Mouse (Mus musculus) lung, embryonic 14.5 days (tissue): ENCODE results near the gene Xylb. TPM values are rescaled to one million over a fixed set of nuclear protein-coding genes. Genes with fewer than 3 reads are reported as not detected.

Experiments used
- ATAC-seq: fragments of 200-750 bp; cut with Nextera tagmentation; 2 replicates; pipeline ENCODE4 v1.8.0; 2017; ENCODE audit warnings: mild to moderate bottlenecking, moderate TSS enrichment, moderate library complexity; ENCODE audit not compliant: insufficient read depth
- DNase-seq: peaks from one replicate; pipeline ENCODE4 v3.0.0-alpha.2; 2015
- H3K27ac ChIP-seq: fragments of 300-500 bp; sonication (generic); 2 replicates; pipeline ENCODE4 v1.5.1; 2014; ENCODE audit warnings: low read depth, mild to moderate bottlenecking, moderate library complexity
- H3K27me3 ChIP-seq: fragments of 300-500 bp; sonication (generic); 2 replicates; pipeline ENCODE4 v1.6.1; 2014; ENCODE audit warnings: low read length, control low read depth; ENCODE audit not compliant: insufficient read depth
- H3K36me3 ChIP-seq: fragments of 300-500 bp; sonication (generic); 2 replicates; pipeline ENCODE4 v1.6.1; 2014; ENCODE audit warnings: control low read depth; ENCODE audit not compliant: insufficient read depth
- H3K4me1 ChIP-seq: fragments of 300-500 bp; sonication (generic); 2 replicates; pipeline ENCODE4 v1.6.1; 2014; ENCODE audit warnings: antibody characterized with exemption, control low read depth; ENCODE audit not compliant: insufficient read depth
- H3K4me2 ChIP-seq: fragments of 300-500 bp; sonication (generic); 2 replicates; pipeline ENCODE4 v1.6.1; 2014; ENCODE audit warnings: mild to moderate bottlenecking
- H3K4me3 ChIP-seq: fragments of 300-500 bp; sonication (generic); 2 replicates; pipeline ENCODE4 v1.5.1; 2014; ENCODE audit warnings: low read depth, low read length
- H3K9ac ChIP-seq: fragments of 300-500 bp; sonication (generic); 2 replicates; pipeline ENCODE4 v1.6.1; 2014
- H3K9me3 ChIP-seq: fragments of 300-500 bp; sonication (generic); 2 replicates; pipeline ENCODE4 v1.6.1; 2016; ENCODE audit warnings: low read depth, low read length, control low read depth
- CTCF ChIP-seq: IDR thresholded peaks from 2 replicates; pipeline ENCODE4 v1.5.1; 2016; ENCODE audit warnings: antibody characterized with exemption, low read depth
- WGBS: fragments of 180-500 bp; shearing (Covaris S2); extraction: QIAGEN DNeasy Blood & Tissue Kit; methylation state at CpG from one replicate; pipeline ENCODE4 v1.1.7; 2014; 5-methylcytosine and 5-hydroxymethylcytosine counted together
- polyA plus RNA-seq: library from polyadenylated mRNA; unstranded; fragments of >200 nt; fragmentation: Nextera tagmentation; extraction: Ambion mirVana; gene quantifications from 2 replicates; pipeline ENCODE4 v1.2.1, GENCODE M21; 2014

The Xylb gene
- polyA plus RNA-seq, 1 experiment from 2014 or later, result 7.9 TPM

GRCm38 (mm10) chr9:119342728-119343127 is 14.5 kb upstream of the Xylb start:
- H3K4me2 ChIP-seq, result peak overlapping the region; percentile 91
- ATAC-seq, result no peak
- DNase-seq, result no peak
- H3K4me1 ChIP-seq, result peaks cover 7% of the 10 kb centered on the region
- H3K27ac ChIP-seq, result no peak overlapping the region
- H3K9ac ChIP-seq, result peak overlapping the region; percentile 70
- H3K9me3 ChIP-seq, result no peaks in the 10 kb centered on the region
- WGBS, result 82% methylated on average over 7 of the region's 7 CpGs
- H3K27me3 ChIP-seq, result no peaks in the 10 kb centered on the region
- TF ChIP-seq CTCF, result no peak
- no peak overlapping the region for H3K4me3 ChIP-seq
- peaks cover 38% of the 10 kb centered on the region for H3K36me3 ChIP-seq

- Histone ChIP-seq H3K27me3 (no peaks in the 10 kb centered on the region), H3K4me2 (no peak overlapping the region), H3K4me3 (no peak overlapping the region), H3K27ac (no peak overlapping the region), H3K9me3 (no peaks in the 10 kb centered on the region), H3K36me3 (peaks cover 62% of the 10 kb centered on the region), H3K4me1 (peaks cover 7% of the 10 kb centered on the region), H3K9ac (no peak overlapping the region)
- ATAC-seq (no peak), DNase-seq (peak; percentile 0)
- whole genome bisulfite sequencing, result 80% methylated on average over 8 of the region's 8 CpGs
- TF ChIP-seq CTCF, result no peak
Measured at GRCm38 (mm10) chr9:119346376-119346775, 10.8 kb upstream of the Xylb start.

GRCm38 (mm10) chr9:119350531-119350930 is 6.7 kb upstream of the Xylb start:
- TF ChIP-seq CTCF, result no peak
- no peak overlapping the region for H3K27ac ChIP-seq
- no peak for ATAC-seq
- DNase-seq, result no peak
- peaks cover 44% of the 10 kb centered on the region for H3K36me3 ChIP-seq
- no peaks in the 10 kb centered on the region for H3K9me3 ChIP-seq
- no peak overlapping the region for H3K9ac ChIP-seq
- no peak overlapping the region for H3K4me2 ChIP-seq
- no peak overlapping the region for H3K4me3 ChIP-seq
- H3K4me1 ChIP-seq, result no peaks in the 10 kb centered on the region
- 83% methylated on average over 3 of the region's 3 CpGs for WGBS
- H3K27me3 ChIP-seq, result no peaks in the 10 kb centered on the region

GRCm38 (mm10) chr9:119350947-119351705 is 6.1 kb upstream of the Xylb start:
- Histone ChIP-seq H3K4me2 (no peak overlapping the region), H3K4me1 (no peaks in the 10 kb centered on the region), H3K9me3 (no peaks in the 10 kb centered on the region), H3K27me3 (no peaks in the 10 kb centered on the region), H3K4me3 (no peak overlapping the region), H3K27ac (no peak overlapping the region), H3K36me3 (peaks cover 38% of the 10 kb centered on the region), H3K9ac (no peak overlapping the region)
- no peak for TF ChIP-seq CTCF
- ATAC-seq, result no peak
- WGBS, result 90% methylated on average over 10 of the region's 10 CpGs
- no peak for DNase-seq

DNA sequence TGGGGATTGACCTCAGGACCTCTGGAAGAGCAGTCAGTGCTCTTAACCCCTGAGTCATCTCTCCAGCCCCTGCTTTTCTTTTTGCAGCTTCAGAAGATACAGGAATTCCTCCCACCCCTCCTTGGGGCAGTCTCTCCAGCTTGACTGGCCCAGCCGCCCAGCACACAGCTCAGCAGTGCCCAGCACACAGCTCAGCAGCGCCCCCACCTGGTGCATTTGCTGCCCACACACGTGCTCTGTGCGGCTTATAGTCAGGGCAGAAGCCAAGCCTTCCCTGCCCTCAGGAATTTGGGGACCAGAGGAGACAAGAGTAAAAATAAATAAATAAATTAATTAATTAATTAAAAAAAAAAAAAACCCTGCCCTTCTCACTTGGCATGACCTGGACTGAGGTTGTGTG is 5.1 kb upstream of the Xylb start:
- TF ChIP-seq CTCF, result peak; percentile 86
- 22% methylated on average over 4 of the region's 4 CpGs for WGBS

GRCm38 (mm10) chr9:119353926-119354325 is 3.3 kb upstream of the Xylb start:
- Histone ChIP-seq H3K36me3 (peaks cover 18% of the 10 kb centered on the region), H3K4me3 (no peak overlapping the region), H3K4me2 (no peak overlapping the region), H3K4me1 (no peaks in the 10 kb centered on the region), H3K9ac (no peak overlapping the region), H3K27ac (no peak overlapping the region), H3K27me3 (no peaks in the 10 kb centered on the region), H3K9me3 (no peaks in the 10 kb centered on the region)
- ATAC-seq (no peak), DNase-seq (no peak)
- TF ChIP-seq CTCF, result no peak
- 53% methylated on average over 6 of the region's 6 CpGs for WGBS

More for the DNA sequence above, 5.1 kb upstream of the Xylb start:
- Histone ChIP-seq H3K4me1 (no peaks in the 10 kb centered on the region), H3K4me3 (no peak overlapping the region), H3K9ac (no peak overlapping the region), H3K27ac (no peak overlapping the region), H3K9me3 (no peaks in the 10 kb centered on the region), H3K4me2 (no peak overlapping the region), H3K36me3 (peaks cover 32% of the 10 kb centered on the region), H3K27me3 (no peaks in the 10 kb centered on the region)
- peak; percentile 85 for ATAC-seq
- DNase-seq, result peak; percentile 85

DNA sequence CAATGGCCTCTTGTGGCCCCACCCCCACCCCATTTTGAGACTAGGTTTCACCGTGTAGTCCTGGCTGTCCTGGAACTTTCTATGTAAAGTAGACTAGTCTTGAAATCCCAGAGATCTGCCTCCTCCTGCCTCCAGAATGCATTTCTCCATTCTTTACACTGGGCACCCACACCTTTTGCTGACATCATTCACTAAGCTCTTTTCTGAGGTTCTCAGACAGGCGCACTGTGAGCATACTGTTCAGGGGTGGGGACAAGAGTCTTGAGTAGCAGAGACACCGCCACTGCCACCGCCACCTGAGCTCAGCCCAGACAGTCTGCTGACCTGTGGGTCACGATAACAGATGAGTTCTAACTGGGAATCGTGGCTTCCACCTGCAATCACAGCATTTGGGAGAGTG is 1.2 kb upstream of the Xylb start:
- H3K27ac ChIP-seq, result no peak overlapping the region
- H3K4me2 ChIP-seq, result no peak overlapping the region
- no peaks in the 10 kb centered on the region for H3K4me1 ChIP-seq
- no peak for TF ChIP-seq CTCF
- no peaks in the 10 kb centered on the region for H3K9me3 ChIP-seq
- peaks cover 6% of the 10 kb centered on the region for H3K36me3 ChIP-seq
- 61% methylated on average over 6 of the region's 6 CpGs for WGBS
- no peak for DNase-seq
- no peak overlapping the region for H3K9ac ChIP-seq
- no peak for ATAC-seq
- no peak overlapping the region for H3K4me3 ChIP-seq
- H3K27me3 ChIP-seq, result no peaks in the 10 kb centered on the region
